Mouse (Mus musculus): ENCODE measurements at regions not wholly inside any gene's neighbourhood (a gene's known extent, or its start where the extent isn't known, plus 50 kb on each side); places are given as distances from the start of the nearest gene placed in this dataset.

GRCm38 (mm10) chr2:51288678-51289077 is 139.8 kb upstream of the Rnd3 start:
- Histone ChIP-seq H3K27ac (ENCODE audit: low read depth, low read length) (no peak overlapping the region), H3K9me3 (ENCODE audit: low read length) (no peaks in the 10 kb centered on the region), H3K4me2 (ENCODE audit: low read depth, low read length, poor library complexity, severe bottlenecking) (no peak overlapping the region), H3K4me1 (ENCODE audit: insufficient read depth, low read length) (no peaks in the 10 kb centered on the region; the same call in 1 of the 2 replicates), H3K36me3 (ENCODE audit: insufficient read depth, low read length) (no peaks in the 10 kb centered on the region), H3K9ac (replicated peaks; ENCODE audit: low read length, poor library complexity, severe bottlenecking) (no peak overlapping the region), H3K27me3 (ENCODE audit: insufficient read depth, low read length) (no peaks in the 10 kb centered on the region), H3K4me3 (ENCODE audit: low read depth, low read length) (no peak overlapping the region)
- DNase-seq (ENCODE audit: low spot score) (no peak), ATAC-seq (ENCODE audit: low FRiP score) (no peak)
- WGBS, result 89% methylated on average over 3 of the region's 3 CpGs
- no peak for TF ChIP-seq CTCF (IDR thresholded peaks at IDR 0.05)

GRCm38 (mm10) chr2:51285632-51286031 is 136.7 kb upstream of the Rnd3 start:
- TF ChIP-seq CTCF (IDR thresholded peaks at IDR 0.05), result no peak
- H3K4me3 ChIP-seq (ENCODE audit: low read depth, low read length), result no peak overlapping the region
- H3K9me3 ChIP-seq (ENCODE audit: low read length), result no peaks in the 10 kb centered on the region
- no peak overlapping the region for H3K27ac ChIP-seq (ENCODE audit: low read depth, low read length)
- H3K36me3 ChIP-seq (ENCODE audit: insufficient read depth, low read length), result no peaks in the 10 kb centered on the region
- no peak for DNase-seq (ENCODE audit: low spot score)
- H3K9ac ChIP-seq (replicated peaks; ENCODE audit: low read length, poor library complexity, severe bottlenecking), result no peak overlapping the region
- ATAC-seq (ENCODE audit: low FRiP score), result no peak
- no peaks in the 10 kb centered on the region for H3K27me3 ChIP-seq (ENCODE audit: insufficient read depth, low read length)
- H3K4me2 ChIP-seq (ENCODE audit: low read depth, low read length, poor library complexity, severe bottlenecking), result no peak overlapping the region
- WGBS, result 67% methylated on average over 1 of the region's 1 CpGs
- no peaks in the 10 kb centered on the region for H3K4me1 ChIP-seq (ENCODE audit: insufficient read depth, low read length)

DNA sequence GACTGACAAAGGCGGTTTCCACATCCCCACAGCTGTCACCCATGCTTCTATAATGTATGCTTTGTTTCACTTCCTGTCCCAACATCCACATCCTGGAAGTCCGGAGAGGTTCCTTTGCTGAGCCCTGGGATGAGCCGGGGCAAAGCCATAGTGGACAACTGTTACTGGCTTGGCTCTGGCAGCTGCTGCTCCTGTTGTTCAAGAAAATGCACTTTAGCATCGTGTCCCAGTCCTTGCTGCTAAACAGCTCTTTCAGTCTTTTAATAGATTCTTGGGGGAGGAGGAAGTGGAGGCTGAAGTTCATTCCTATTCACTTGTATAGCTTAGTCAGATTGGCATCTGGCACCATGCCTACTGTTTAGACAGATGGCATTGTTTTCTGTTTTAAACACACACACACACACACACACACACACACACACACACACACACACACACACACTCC is 135.9 kb upstream of the Rnd3 start:
- Histone ChIP-seq H3K4me1 (ENCODE audit: insufficient read depth, low read length) (no peaks in the 10 kb centered on the region), H3K36me3 (ENCODE audit: insufficient read depth, low read length) (no peaks in the 10 kb centered on the region), H3K27ac (ENCODE audit: low read depth, low read length) (no peak overlapping the region), H3K4me2 (ENCODE audit: low read depth, low read length, poor library complexity, severe bottlenecking) (no peak overlapping the region), H3K27me3 (ENCODE audit: insufficient read depth, low read length) (no peaks in the 10 kb centered on the region), H3K9me3 (ENCODE audit: low read length) (no peaks in the 10 kb centered on the region), H3K4me3 (ENCODE audit: low read depth, low read length) (no peak overlapping the region), H3K9ac (replicated peaks; ENCODE audit: low read length, poor library complexity, severe bottlenecking) (no peak overlapping the region)
- TF ChIP-seq CTCF (IDR thresholded peaks at IDR 0.05), result no peak
- peak; percentile 60 for DNase-seq (ENCODE audit: low spot score)
- no peak for ATAC-seq (ENCODE audit: low FRiP score)
- WGBS, result 29% methylated on average over 4 of the region's 4 CpGs

- no peak for TF ChIP-seq CTCF (IDR thresholded peaks at IDR 0.05)
- 82% methylated on average over 5 of the region's 5 CpGs for WGBS
Measured at GRCm38 (mm10) chr2:51279396-51280045, 130.6 kb upstream of the Rnd3 start.

GRCm38 (mm10) chr2:51278824-51279223 is 129.9 kb upstream of the Rnd3 start:
- ATAC-seq (ENCODE audit: low FRiP score) (no peak), DNase-seq (ENCODE audit: low spot score) (no peak)
- Histone ChIP-seq H3K4me1 (ENCODE audit: insufficient read depth, low read length) (no peaks in the 10 kb centered on the region), H3K9ac (replicated peaks; ENCODE audit: low read length, poor library complexity, severe bottlenecking) (no peak overlapping the region), H3K27ac (ENCODE audit: low read depth, low read length) (no peak overlapping the region), H3K36me3 (ENCODE audit: insufficient read depth, low read length) (no peaks in the 10 kb centered on the region), H3K27me3 (ENCODE audit: insufficient read depth, low read length) (no peaks in the 10 kb centered on the region), H3K9me3 (ENCODE audit: low read length) (no peaks in the 10 kb centered on the region), H3K4me2 (ENCODE audit: low read depth, low read length, poor library complexity, severe bottlenecking) (no peak overlapping the region), H3K4me3 (ENCODE audit: low read depth, low read length) (no peak overlapping the region)
- no peak for TF ChIP-seq CTCF (IDR thresholded peaks at IDR 0.05)
- 86% methylated on average over 1 of the region's 1 CpGs for WGBS

More at GRCm38 (mm10) chr2:51279396-51280045, 130.6 kb upstream of the Rnd3 start:
- Histone ChIP-seq H3K4me1 (ENCODE audit: insufficient read depth, low read length) (no peaks in the 10 kb centered on the region), H3K4me3 (ENCODE audit: low read depth, low read length) (no peak overlapping the region), H3K9me3 (ENCODE audit: low read length) (no peaks in the 10 kb centered on the region), H3K9ac (replicated peaks; ENCODE audit: low read length, poor library complexity, severe bottlenecking) (no peak overlapping the region), H3K27me3 (ENCODE audit: insufficient read depth, low read length) (no peaks in the 10 kb centered on the region), H3K27ac (ENCODE audit: low read depth, low read length) (no peak overlapping the region), H3K36me3 (ENCODE audit: insufficient read depth, low read length) (no peaks in the 10 kb centered on the region), H3K4me2 (ENCODE audit: low read depth, low read length, poor library complexity, severe bottlenecking) (no peak overlapping the region)
- ATAC-seq (ENCODE audit: low FRiP score) (no peak), DNase-seq (ENCODE audit: low spot score) (no peak)

DNA sequence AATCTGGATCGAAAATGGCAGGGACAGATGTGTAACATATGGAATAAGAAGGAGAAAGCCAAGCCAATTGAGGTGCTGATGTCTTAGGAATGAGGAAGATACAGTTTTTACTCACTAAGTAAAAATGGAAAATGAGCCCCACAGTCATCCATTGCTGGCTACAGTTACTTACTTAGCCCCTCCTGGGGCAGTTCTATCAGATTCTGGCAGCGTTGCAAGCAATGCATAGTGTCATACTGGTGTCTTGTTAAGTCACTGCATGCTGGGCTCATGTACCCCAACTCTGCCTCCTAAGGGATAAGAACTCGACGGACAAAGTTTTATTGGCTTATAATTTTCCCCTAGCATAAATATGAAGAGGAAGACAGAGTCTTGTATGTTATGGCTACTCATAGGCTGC is 129.4 kb upstream of the Rnd3 start:
- no peak overlapping the region for H3K27ac ChIP-seq (ENCODE audit: low read depth, low read length)
- H3K4me1 ChIP-seq (ENCODE audit: insufficient read depth, low read length), result no peaks in the 10 kb centered on the region
- no peak overlapping the region for H3K4me2 ChIP-seq (ENCODE audit: low read depth, low read length, poor library complexity, severe bottlenecking)
- no peak overlapping the region for H3K9ac ChIP-seq (replicated peaks; ENCODE audit: low read length, poor library complexity, severe bottlenecking)
- H3K9me3 ChIP-seq (ENCODE audit: low read length), result no peaks in the 10 kb centered on the region
- DNase-seq (ENCODE audit: low spot score), result no peak
- no peak for ATAC-seq (ENCODE audit: low FRiP score)
- no peaks in the 10 kb centered on the region for H3K36me3 ChIP-seq (ENCODE audit: insufficient read depth, low read length)
- 78% methylated on average over 4 of the region's 4 CpGs for WGBS
- no peak for TF ChIP-seq CTCF (IDR thresholded peaks at IDR 0.05)
- no peak overlapping the region for H3K4me3 ChIP-seq (ENCODE audit: low read depth, low read length)
- no peaks in the 10 kb centered on the region for H3K27me3 ChIP-seq (ENCODE audit: insufficient read depth, low read length)

All from midbrain, postnatal 0 days (tissue).